Mouse (Mus musculus) naive thymus-derived CD4-positive, alpha-beta T cell, adult 5 months (primary cell): ENCODE data around the gene 4930402F06Rik. TPM values are rescaled to one million over a fixed set of nuclear protein-coding genes. Genes with fewer than 3 reads are reported as not detected.

Experiments used
- polyA plus RNA-seq: library from polyadenylated mRNA; unstranded; fragments of 100-300 nt; shearing (Covaris generic); gene quantifications from one replicate; pipeline ENCODE4 v1.2.1, GENCODE M21; 2017

Gene 4930402F06Rik
- polyA plus RNA-seq, result not detected

GRCm38 (mm10) chr2:35397096-35397495 is at the start of gene 4930402F06Rik:
Gene 4930402F06Rik (minus strand): TSS chr2:35397175.

GRCm38 (mm10) chr2:35367629-35368028 is 29.3 kb downstream of the 4930402F06Rik start, which contains the start of gene 4930568D16Rik:
Gene 4930568D16Rik (minus strand): TSS chr2:35367729.

GRCm38 (mm10) chr2:35336388-35337280 is 60.3 kb downstream of the 4930402F06Rik start, which contains the start of gene Stom:
Gene Stom (minus strand): TSS chr2:35336976.

Other genes starting within 250 kb of the 4930402F06Rik start
- 221 TPM for gene Rab14, start 196.1 kb downstream of the 4930402F06Rik start, polyA plus RNA-seq
- gene Gsn, start 140.8 kb downstream of the 4930402F06Rik start, polyA plus RNA-seq, result 48.3 TPM
- gene Stom, start 60.2 kb downstream of the 4930402F06Rik start, polyA plus RNA-seq, result 1.3 TPM
- gene 4930568D16Rik, start 29.4 kb downstream of the 4930402F06Rik start, polyA plus RNA-seq, result not detected
- gene Ggta1, start 66.1 kb upstream of the 4930402F06Rik start, polyA plus RNA-seq, result 9.6 TPM
- gene Dab2ip, start 161.1 kb upstream of the 4930402F06Rik start, polyA plus RNA-seq, result not detected